In the genomic region with DNA sequence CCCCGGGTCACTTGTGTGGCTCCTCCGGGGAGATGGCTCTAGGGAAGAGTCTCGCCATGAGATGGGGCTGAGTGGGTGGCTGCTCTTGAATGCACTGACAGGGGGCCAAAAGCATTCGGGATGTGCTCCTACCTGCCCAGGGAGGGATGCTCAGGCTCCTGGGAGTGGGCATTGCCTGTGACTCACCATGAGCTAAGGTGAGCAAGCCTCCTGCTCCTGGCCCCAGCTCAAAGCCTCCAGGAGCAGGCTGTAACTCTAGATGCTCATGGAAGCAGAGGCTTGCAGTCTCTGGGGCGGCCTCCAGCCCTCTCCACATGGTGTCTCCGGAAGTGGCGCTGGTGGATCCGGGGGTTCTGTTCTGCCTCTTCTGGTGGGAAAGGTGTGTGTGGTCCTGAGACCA, we compare ENCODE assay signal across 35 mouse cellular contexts. TPM values are rescaled to one million over a fixed set of nuclear protein-coding genes. Genes with fewer than 3 reads are reported as not detected.
A peak's percentile ranks its signal among the peaks of the same experiment; 100 is the strongest.
DNase-seq lines count a peak whose midpoint lies in the region; ATAC-seq lines count a peak whose summit lies in the region.
"Had no signal": no experiment of that assay in that cellular context is flagged by ENCODE, and none has a peak within 500 bp of the region (broad histone marks: within the 10 kb centered on the region; RNA-seq: fewer than 3 reads in every experiment).

No protein-coding gene starts in this region.

- H3K36me3 ChIP-seq in forebrain, embryonic 11.5 days (ENCODE audit: control insufficient read depth, insufficient read depth, low read length) = no peaks in the 10 kb centered on the region
- no peaks in the 10 kb centered on the region for H3K36me3 ChIP-seq in forebrain, embryonic 14.5 days (ENCODE audit: control insufficient read depth, insufficient read depth, low read length)
- no peaks in the 10 kb centered on the region for H3K36me3 ChIP-seq in limb, embryonic 15.5 days
- no peaks in the 10 kb centered on the region for H3K36me3 ChIP-seq in limb, embryonic 10.5 days
- no peaks in the 10 kb centered on the region for H3K36me3 ChIP-seq in stomach, embryonic 15.5 days
- H3K36me3 ChIP-seq: embryonic facial prominence, embryonic 12.5 days; G1E; kidney, embryonic 15.5 days; limb, embryonic 13.5 days; liver, embryonic 13.5 days had no signal

- intact Hi-C loops in heart, postnatal 25 days (cut with DNase I) = no loop called here

- H3K4me3 ChIP-seq in forebrain, embryonic 11.5 days (ENCODE audit: low read depth, low read length) = no peak overlapping the region
- no peak overlapping the region for H3K4me3 ChIP-seq in forebrain, embryonic 14.5 days (ENCODE audit: low read depth, low read length)
- H3K4me3 ChIP-seq in limb, embryonic 15.5 days = no peak overlapping the region
- no peak overlapping the region for H3K4me3 ChIP-seq in limb, embryonic 10.5 days
- H3K4me3 ChIP-seq in stomach, embryonic 15.5 days (replicated peaks) = no peak overlapping the region
- H3K4me3 ChIP-seq: embryonic facial prominence, embryonic 12.5 days; kidney, embryonic 15.5 days; limb, embryonic 13.5 days; liver, embryonic 13.5 days had no signal

- H3K9me3 ChIP-seq in forebrain, embryonic 11.5 days (ENCODE audit: control insufficient read depth, low read length) = no peaks in the 10 kb centered on the region
- H3K9me3 ChIP-seq in forebrain, embryonic 14.5 days (replicated peaks; ENCODE audit: control insufficient read depth, low read length) = no peaks in the 10 kb centered on the region
- no peaks in the 10 kb centered on the region for H3K9me3 ChIP-seq in limb, embryonic 15.5 days
- no peaks in the 10 kb centered on the region for H3K9me3 ChIP-seq in limb, embryonic 10.5 days (replicated peaks)
- H3K9me3 ChIP-seq in stomach, embryonic 15.5 days = no peaks in the 10 kb centered on the region
- H3K9me3 ChIP-seq: embryonic facial prominence, embryonic 12.5 days; G1E; kidney, embryonic 15.5 days; limb, embryonic 13.5 days; liver, embryonic 13.5 days had no signal

- no peak overlapping the region for H3K4me2 ChIP-seq in forebrain, embryonic 11.5 days (ENCODE audit: low read depth, low read length, severe bottlenecking)
- no peak overlapping the region for H3K4me2 ChIP-seq in forebrain, embryonic 14.5 days (ENCODE audit: low read length)
- H3K4me2 ChIP-seq in limb, embryonic 15.5 days = no peak overlapping the region
- no peak overlapping the region for H3K4me2 ChIP-seq in stomach, embryonic 15.5 days
- H3K4me2 ChIP-seq: embryonic facial prominence, embryonic 12.5 days; kidney, embryonic 15.5 days; limb, embryonic 13.5 days; liver, embryonic 13.5 days had no signal

- WGBS in forebrain, embryonic 11.5 days = 80% methylated on average over 8 of the region's 8 CpGs
- 77% methylated on average over 8 of the region's 8 CpGs for WGBS in forebrain, embryonic 14.5 days
- 60% methylated on average over 8 of the region's 8 CpGs for WGBS in limb, embryonic 15.5 days
- WGBS in limb, embryonic 10.5 days = 77% methylated on average over 8 of the region's 8 CpGs
- WGBS in stomach, embryonic 15.5 days = 68% methylated on average over 8 of the region's 8 CpGs

- no peaks in the 10 kb centered on the region for H3K4me1 ChIP-seq in forebrain, embryonic 11.5 days (replicated peaks; ENCODE audit: control insufficient read depth, insufficient read depth, low read length)
- no peaks in the 10 kb centered on the region for H3K4me1 ChIP-seq in forebrain, embryonic 14.5 days (ENCODE audit: control insufficient read depth, insufficient read depth, low read length)
- H3K4me1 ChIP-seq in limb, embryonic 15.5 days = no peaks in the 10 kb centered on the region
- H3K4me1 ChIP-seq in limb, embryonic 10.5 days = peaks cover 7% of the 10 kb centered on the region
- no peaks in the 10 kb centered on the region for H3K4me1 ChIP-seq in stomach, embryonic 15.5 days
- H3K4me1 ChIP-seq: embryonic facial prominence, embryonic 12.5 days; limb, embryonic 13.5 days had no signal

- peak; percentile 40 for DNase-seq in forebrain, embryonic 11.5 days (ENCODE audit: low spot score)
- DNase-seq in forebrain, embryonic 14.5 days (ENCODE audit: low spot score) = no peak
- no peak for DNase-seq in limb, embryonic 10.5 days (ENCODE audit: low spot score)
- DNase-seq in adrenal gland, adult 2 months = no peak
- DNase-seq in heart, postnatal 25 days (ENCODE audit: low spot score) = no peak
- DNase-seq: adrenal gland, postnatal 14 days; cerebellum, adult 11 months; cerebellum, adult 9-10 months; cerebellum, postnatal 36 days; forebrain, postnatal 0 days; gastrocnemius, postnatal 14 days; heart, postnatal 14 days; kidney, adult 18-20 months; liver, embryonic 13.5 days; lung, adult 2 months; lung, postnatal 10 days; midbrain, embryonic 14.5 days; thymus, postnatal 36 days had no signal

- H3K27me3 ChIP-seq in forebrain, embryonic 11.5 days (ENCODE audit: control insufficient read depth, insufficient read depth, low read length) = no peaks in the 10 kb centered on the region
- H3K27me3 ChIP-seq in forebrain, embryonic 14.5 days (replicated peaks; ENCODE audit: control insufficient read depth, insufficient read depth, low read length) = no peaks in the 10 kb centered on the region
- H3K27me3 ChIP-seq in limb, embryonic 15.5 days = no peaks in the 10 kb centered on the region
- no peaks in the 10 kb centered on the region for H3K27me3 ChIP-seq in limb, embryonic 10.5 days (ENCODE audit: low read depth, poor library complexity, severe bottlenecking)
- no peaks in the 10 kb centered on the region for H3K27me3 ChIP-seq in stomach, embryonic 15.5 days (replicated peaks)
- H3K27me3 ChIP-seq: embryonic facial prominence, embryonic 12.5 days had no signal

- H3K27ac ChIP-seq in forebrain, embryonic 11.5 days (ENCODE audit: low read depth, low read length) = no peak overlapping the region
- no peak overlapping the region for H3K27ac ChIP-seq in forebrain, embryonic 14.5 days (ENCODE audit: low read depth, low read length)
- peak overlapping the region; percentile 71; the same call in 1 of the 2 replicates for H3K27ac ChIP-seq in limb, embryonic 15.5 days
- H3K27ac ChIP-seq in limb, embryonic 10.5 days = no peak overlapping the region
- H3K27ac ChIP-seq in stomach, embryonic 15.5 days = peak overlapping the region; percentile 69; the same call in 1 of the 2 replicates
- H3K27ac ChIP-seq: kidney, embryonic 15.5 days; limb, embryonic 13.5 days; liver, embryonic 13.5 days; macrophage had no signal

- ATAC-seq in forebrain, embryonic 11.5 days (replicated peaks; ENCODE audit: low FRiP score) = no peak
- no peak for ATAC-seq in forebrain, embryonic 14.5 days
- ATAC-seq in limb, embryonic 15.5 days (ENCODE audit: insufficient number of reproducible peaks, low FRiP score, low TSS enrichment, low read depth) = no peak
- ATAC-seq in stomach, embryonic 15.5 days (ENCODE audit: insufficient read depth, low FRiP score, low read depth) = no peak
- ATAC-seq: forebrain, postnatal 0 days; hindbrain, embryonic 16.5 days had no signal

- no peak overlapping the region for H3K9ac ChIP-seq in forebrain, embryonic 11.5 days (ENCODE audit: low read length)
- no peak overlapping the region for H3K9ac ChIP-seq in forebrain, embryonic 14.5 days (ENCODE audit: low read length)
- no peak overlapping the region for H3K9ac ChIP-seq in limb, embryonic 15.5 days
- no peak overlapping the region for H3K9ac ChIP-seq in stomach, embryonic 15.5 days
- H3K9ac ChIP-seq: embryonic facial prominence, embryonic 12.5 days; forebrain, postnatal 0 days; kidney, embryonic 15.5 days; limb, embryonic 13.5 days; liver, embryonic 13.5 days had no signal

RNA-seq across cellular contexts. Expression of gene Sppl3, which starts 9.5 kb away (rescaled TPM):
- 31.7 and 39.5 TPM in 2 replicates for polyA plus RNA-seq in forebrain, embryonic 11.5 days (2014; fragmentation: Nextera tagmentation; extraction: Ambion mirVana)
- 20.3 and 24.0 TPM in 2 replicates for polyA plus RNA-seq in forebrain, embryonic 14.5 days (2014; fragmentation: Nextera tagmentation; extraction: Ambion mirVana)
- polyA plus RNA-seq in limb, embryonic 15.5 days (2015; fragmentation: Nextera tagmentation; extraction: Ambion mirVana) = 18.6 and 19.9 TPM in 2 replicates
- polyA plus RNA-seq in limb, embryonic 10.5 days (2016; fragmentation: Nextera tagmentation; extraction: Ambion mirVana) = 15.2 and 15.3 TPM in 2 replicates
- polyA plus RNA-seq in stomach, embryonic 15.5 days (2015; fragmentation: Nextera tagmentation; extraction: Ambion mirVana) = 31.5 and 34.2 TPM in 2 replicates
- 10 to 100 TPM; 42.3 to 49.4 TPM for total RNA-seq in adrenal gland, adult 2 months (2021)
- polyA plus RNA-seq in adrenal gland, adult 2 months (2012; rRNA removed) = 66.2 and 68.2 TPM in 2 replicates
- 10 to 100 TPM; 34.8 to 35.5 TPM for total RNA-seq in heart, postnatal 25 days (2021)

RNA-seq across cellular contexts. Expression of gene Hnf1a, which starts 30.6 kb away (rescaled TPM):
- polyA plus RNA-seq in forebrain, embryonic 11.5 days (2014; fragmentation: Nextera tagmentation; extraction: Ambion mirVana) = not detected in 2 replicates
- polyA plus RNA-seq in forebrain, embryonic 14.5 days (2014; fragmentation: Nextera tagmentation; extraction: Ambion mirVana) = not detected in 2 replicates
- polyA plus RNA-seq in limb, embryonic 15.5 days (2015; fragmentation: Nextera tagmentation; extraction: Ambion mirVana) = not detected in 2 replicates
- polyA plus RNA-seq in limb, embryonic 10.5 days (2016; fragmentation: Nextera tagmentation; extraction: Ambion mirVana) = 0.09 and 0.11 TPM in 2 replicates
- polyA plus RNA-seq in stomach, embryonic 15.5 days (2015; fragmentation: Nextera tagmentation; extraction: Ambion mirVana) = 11.2 and 16.2 TPM in 2 replicates
- under 1 TPM in 1 of 2 experiments, not detected in 1; 0.09 TPM for total RNA-seq in adrenal gland, adult 2 months (2021)
- polyA plus RNA-seq in adrenal gland, adult 2 months (2012; rRNA removed) = 0.03 TPM in 1 of 2 replicates, not detected in the other
- not detected for total RNA-seq in heart, postnatal 25 days (2021)
- total RNA-seq: forebrain, postnatal 0 days; gastrocnemius, postnatal 14 days; heart, adult 8-10 months; layer of hippocampus, adult 18-20 months; layer of hippocampus, postnatal 10 days; left cerebral cortex, adult 18-20 months; left cerebral cortex, postnatal 25 days; megakaryocyte-erythroid progenitor cell, adult 5-6 weeks; monocyte, adult 5-6 weeks had no signal
- polyA plus RNA-seq: forebrain, postnatal 0 days; G1E; heart, embryonic 14.5 days; hindbrain, embryonic 11.5 days; hindbrain, embryonic 16.5 days; limb, embryonic 13.5 days; lung, adult 2 months; macrophage; midbrain, embryonic 14.5 days had no signal

RNA-seq across cellular contexts. Expression of gene 2210016L21Rik, which starts 59.5 kb away (rescaled TPM):
- 49.8 and 51.5 TPM in 2 replicates for polyA plus RNA-seq in forebrain, embryonic 11.5 days (2014; fragmentation: Nextera tagmentation; extraction: Ambion mirVana)
- polyA plus RNA-seq in forebrain, embryonic 14.5 days (2014; fragmentation: Nextera tagmentation; extraction: Ambion mirVana) = 90.5 and 95.3 TPM in 2 replicates
- polyA plus RNA-seq in limb, embryonic 15.5 days (2015; fragmentation: Nextera tagmentation; extraction: Ambion mirVana) = 58.8 and 63.3 TPM in 2 replicates
- 42.3 and 48.6 TPM in 2 replicates for polyA plus RNA-seq in limb, embryonic 10.5 days (2016; fragmentation: Nextera tagmentation; extraction: Ambion mirVana)
- 52.4 and 57.4 TPM in 2 replicates for polyA plus RNA-seq in stomach, embryonic 15.5 days (2015; fragmentation: Nextera tagmentation; extraction: Ambion mirVana)
- 10 to 100 TPM; 36.2 to 55.3 TPM for total RNA-seq in adrenal gland, adult 2 months (2021)
- 24.5 and 28.1 TPM in 2 replicates for polyA plus RNA-seq in adrenal gland, adult 2 months (2012; rRNA removed)
- 10 to 100 TPM; 25.1 to 29.4 TPM for total RNA-seq in heart, postnatal 25 days (2021)

Comparison
In these comparisons a context has a peak if more than half of its experiments do, and no peak if none do; other contexts are left out.
1. H3K27ac ChIP-seq: peak in limb, embryonic 15.5 days (single experiment) and stomach, embryonic 15.5 days (single experiment); none in forebrain, embryonic 11.5 days (single experiment), forebrain, embryonic 14.5 days (single experiment) and limb, embryonic 10.5 days (single experiment).
2. RNA of gene Hnf1a, which starts 30.6 kb away (polyA plus RNA-seq): 11.2 to 16.2 TPM in stomach, embryonic 15.5 days; 0.09 to 0.11 TPM in limb, embryonic 10.5 days, not detected in limb, embryonic 15.5 days, 0.03 TPM in adrenal gland, adult 2 months, not detected in forebrain, embryonic 11.5 days and not detected in forebrain, embryonic 14.5 days; every median in the first group is over 10 times any median in the second.